Mouse (Mus musculus) E14TG2a.4 (cell line): Measurements from ENCODE around the gene Abi1.

Experiments
- H3K27me3 ChIP-seq: 2 replicates; pipeline ENCODE4 v1.6.1; 2014; ENCODE audit warnings: low read length, control low read depth; ENCODE audit not compliant: insufficient read depth
- H3K36me3 ChIP-seq: 2 replicates; pipeline ENCODE4 v1.6.1; 2014; ENCODE audit warnings: low read length, control low read depth; ENCODE audit not compliant: insufficient read depth
- H3K4me1 ChIP-seq: replicated peaks from 2 replicates; pipeline ENCODE4 v1.6.1; 2014; ENCODE audit warnings: low read depth, low read length, control low read depth
- H3K4me3 ChIP-seq: replicated peaks from 2 replicates; pipeline ENCODE4 v1.5.1; 2014; ENCODE audit warnings: mild to moderate bottlenecking, low read length
- H3K9me3 ChIP-seq: 2 replicates; pipeline ENCODE4 v1.6.1; 2014; ENCODE audit warnings: low read length, control low read depth
- CTCF ChIP-seq: conservative IDR thresholded peaks from 2 replicates; pipeline ENCODE4 v1.5.1; 2014; ENCODE audit warnings: low read length
- NANOG ChIP-seq: IDR thresholded peaks from 2 replicates; pipeline ENCODE4 v1.6.1; 2014; ENCODE audit warnings: borderline replicate concordance, low read length, mixed read lengths
- POU5F1 ChIP-seq: IDR thresholded peaks from 2 replicates; pipeline ENCODE4 v1.6.1; 2014; ENCODE audit warnings: low read length, borderline replicate concordance

Gene Abi1

DNA sequence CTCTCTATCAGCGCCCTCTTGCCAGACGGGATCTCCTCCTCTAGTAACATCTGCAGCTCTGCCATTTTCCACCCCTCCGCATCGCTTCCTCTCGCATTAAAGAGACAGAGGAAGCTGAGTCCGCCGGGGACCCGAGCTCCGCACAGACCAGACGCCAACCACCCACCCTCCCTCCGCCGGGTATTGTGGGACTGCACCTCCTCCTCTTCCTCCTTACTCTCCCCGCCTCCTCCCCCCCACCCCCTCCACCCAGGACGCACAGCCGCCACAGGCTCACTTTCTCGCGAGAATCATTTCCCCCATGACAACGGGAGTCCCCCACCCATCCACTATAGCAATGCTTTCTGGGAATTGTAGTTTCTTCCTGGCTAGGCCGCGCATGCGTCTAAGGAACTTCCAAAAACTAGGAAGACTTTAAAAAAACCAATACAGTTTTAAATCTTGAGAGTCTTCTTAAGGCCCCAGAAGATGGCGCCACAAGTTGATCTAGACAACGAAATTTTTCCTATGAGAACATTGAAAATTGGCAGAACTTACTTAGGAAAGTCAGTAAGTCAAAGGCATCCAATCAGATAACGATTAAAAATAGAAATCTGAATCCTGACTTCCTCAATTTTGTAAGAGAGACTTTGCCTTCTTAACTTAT is at the start of gene Abi1:
Gene Abi1, minus strand, starts transcription at position 241 of the 646 bp plus-strand sequence.
- TF ChIP-seq POU5F1 (no peak), NANOG (no peak), CTCF (no peak; the same call in 1 of the 2 replicates)
- no peaks in the 10 kb centered on the region for H3K36me3 ChIP-seq
- no peaks in the 10 kb centered on the region for H3K9me3 ChIP-seq
- H3K27me3 ChIP-seq: no peaks in the 10 kb centered on the region
- H3K4me1 ChIP-seq: peaks cover 26% of the 10 kb centered on the region
- H3K4me3 ChIP-seq: peak within 1 kb of the TSS; percentile 96

DNA sequence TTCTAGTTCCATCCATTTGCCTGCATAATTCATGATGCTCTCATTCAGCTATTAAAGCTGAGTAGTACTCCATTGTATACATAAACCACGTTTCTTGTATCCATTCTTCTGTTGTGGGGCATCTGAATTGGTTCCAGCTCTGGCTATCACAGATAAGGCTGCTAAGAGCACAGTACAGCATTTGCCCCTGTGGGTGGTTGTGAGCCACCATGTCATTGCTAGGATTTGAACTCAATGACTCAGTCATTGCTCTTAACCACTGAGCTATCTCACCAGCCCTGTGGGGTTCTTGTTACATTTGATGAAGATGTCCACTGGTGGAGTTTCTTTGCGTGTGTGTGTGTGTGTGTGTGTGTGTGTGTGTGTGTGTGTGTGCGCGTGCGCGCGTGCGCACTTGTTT is 44.5 kb upstream of the Abi1 start:
- TF ChIP-seq NANOG: no peak
- no peak for TF ChIP-seq POU5F1
- no peak for TF ChIP-seq CTCF
- Histone ChIP-seq H3K4me1 (no peaks in the 10 kb centered on the region), H3K36me3 (peaks cover 29% of the 10 kb centered on the region), H3K9me3 (no peaks in the 10 kb centered on the region), H3K27me3 (no peaks in the 10 kb centered on the region), H3K4me3 (no peak overlapping the region)

DNA sequence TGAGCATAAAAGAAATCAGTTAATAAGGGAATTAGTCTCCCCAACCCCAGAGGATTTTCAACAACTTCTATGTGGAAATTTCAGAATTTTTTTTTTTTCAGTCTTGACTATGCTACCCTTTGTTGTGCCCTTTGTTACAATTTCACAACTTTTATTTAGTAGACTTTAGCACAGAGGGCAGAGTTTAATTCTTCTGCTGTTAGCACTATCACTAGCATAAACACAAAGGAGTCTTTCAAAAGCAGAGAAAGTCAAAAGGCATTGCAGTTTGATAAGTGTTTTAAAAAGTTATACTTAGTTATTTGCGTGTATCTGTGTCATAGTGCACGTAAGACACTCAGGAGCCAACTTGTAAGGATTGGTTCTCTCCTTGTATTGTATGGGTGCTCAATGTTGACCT is 38.5 kb upstream of the Abi1 start:
- H3K4me1 ChIP-seq: no peaks in the 10 kb centered on the region

DNA sequence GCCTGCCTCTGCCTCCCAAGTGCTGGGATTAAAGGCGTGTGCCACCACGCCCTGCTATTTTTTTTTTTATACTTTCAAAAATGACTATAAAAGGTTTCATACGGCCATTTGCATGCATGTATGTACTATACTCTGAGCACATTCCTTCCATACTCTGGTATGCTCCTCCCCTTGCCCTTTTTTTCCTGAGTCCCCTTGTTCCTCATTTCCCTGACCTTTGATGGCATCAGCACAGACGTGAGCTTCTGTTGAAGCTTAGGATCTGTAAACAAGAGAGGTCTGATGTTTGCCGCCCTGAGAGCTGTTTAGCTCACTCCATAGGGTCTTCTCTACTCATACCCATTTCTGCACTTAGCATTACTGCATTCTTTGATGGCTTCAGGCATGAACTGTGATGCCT is 37.7 kb upstream of the Abi1 start:
- H3K9me3 ChIP-seq: no peaks in the 10 kb centered on the region
- H3K27me3 ChIP-seq: no peaks in the 10 kb centered on the region
- TF ChIP-seq CTCF (no peak), POU5F1 (no peak), NANOG (no peak)
- peaks cover 30% of the 10 kb centered on the region for H3K36me3 ChIP-seq
- H3K4me1 ChIP-seq: no peaks in the 10 kb centered on the region
- H3K4me3 ChIP-seq: no peak overlapping the region

More for the DNA sequence above, 38.5 kb upstream of the Abi1 start:
- no peaks in the 10 kb centered on the region for H3K9me3 ChIP-seq
- H3K27me3 ChIP-seq: no peaks in the 10 kb centered on the region
- H3K4me3 ChIP-seq: no peak overlapping the region
- H3K36me3 ChIP-seq: peaks cover 30% of the 10 kb centered on the region
- TF ChIP-seq NANOG: no peak
- no peak for TF ChIP-seq POU5F1
- no peak for TF ChIP-seq CTCF

DNA sequence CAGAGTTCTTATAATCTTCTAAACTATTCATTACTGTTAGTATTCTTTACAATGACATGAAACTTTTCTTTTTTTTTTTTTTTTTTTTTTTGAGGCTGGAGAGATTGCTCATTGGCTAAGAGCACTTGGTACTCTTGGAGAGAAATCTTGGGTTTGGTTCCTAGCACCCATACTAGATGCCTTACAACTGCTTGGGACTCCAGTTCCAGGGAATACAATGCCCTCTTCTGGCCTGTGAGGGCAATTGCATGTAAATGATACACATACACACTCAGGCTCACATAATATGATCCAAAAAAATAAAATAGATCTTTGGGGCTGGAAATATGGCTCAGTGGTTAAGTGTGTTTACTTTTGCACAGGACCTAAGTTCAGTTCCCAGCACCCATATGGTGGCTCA is 36.7 kb upstream of the Abi1 start:
- Histone ChIP-seq H3K4me1 (no peaks in the 10 kb centered on the region), H3K4me3 (no peak overlapping the region), H3K27me3 (no peaks in the 10 kb centered on the region), H3K36me3 (peaks cover 30% of the 10 kb centered on the region), H3K9me3 (no peaks in the 10 kb centered on the region)
- TF ChIP-seq CTCF (peak; percentile 50), NANOG (no peak)

DNA sequence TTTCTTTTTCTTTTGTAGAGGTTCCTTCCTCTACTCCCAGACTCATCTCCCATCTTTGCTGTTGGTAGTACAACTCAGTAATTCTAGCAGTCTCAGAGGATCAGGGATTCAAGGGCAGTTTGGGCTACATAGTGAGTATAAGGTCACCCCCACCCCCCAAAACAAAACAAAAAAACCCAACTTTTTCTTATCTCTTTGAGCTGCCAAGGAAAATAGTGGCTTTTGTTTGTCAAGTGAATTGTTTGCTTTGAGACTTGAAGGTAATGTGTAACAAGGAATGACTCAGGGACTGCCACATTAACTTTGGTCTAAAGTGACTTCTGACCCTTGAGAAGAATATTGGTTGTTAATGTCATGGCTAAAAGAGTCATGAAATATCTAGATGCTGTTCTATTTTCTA is 35.8 kb upstream of the Abi1 start:
- TF ChIP-seq CTCF (no peak), POU5F1 (no peak), NANOG (no peak)
- Histone ChIP-seq H3K27me3 (no peaks in the 10 kb centered on the region), H3K36me3 (peaks cover 23% of the 10 kb centered on the region), H3K9me3 (no peaks in the 10 kb centered on the region), H3K4me1 (no peaks in the 10 kb centered on the region), H3K4me3 (no peak overlapping the region)

DNA sequence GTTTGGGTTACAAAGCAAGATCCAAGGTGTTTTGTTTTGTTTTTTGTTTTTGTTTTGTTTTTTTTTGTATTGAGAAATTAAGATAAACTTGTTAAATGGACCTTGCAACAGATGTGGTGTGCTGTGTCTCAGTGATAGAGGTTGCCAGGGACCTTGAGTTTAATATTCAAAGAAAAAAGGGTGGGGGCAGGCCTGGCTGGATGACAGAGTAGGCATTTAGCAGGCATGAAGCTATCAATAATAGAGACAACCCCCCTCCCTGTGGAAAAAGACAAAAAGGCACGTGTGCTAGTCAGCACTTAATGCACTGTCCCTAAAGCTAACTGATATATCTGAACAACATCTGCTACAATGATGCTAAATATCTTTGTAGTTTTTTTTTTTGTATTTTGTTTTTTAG is 31.4 kb upstream of the Abi1 start:
- Histone ChIP-seq H3K4me1 (peaks cover 15% of the 10 kb centered on the region), H3K9me3 (no peaks in the 10 kb centered on the region), H3K36me3 (peaks cover 4% of the 10 kb centered on the region; the same call in 1 of the 2 replicates), H3K27me3 (no peaks in the 10 kb centered on the region), H3K4me3 (no peak overlapping the region)
- no peak for TF ChIP-seq NANOG
- TF ChIP-seq CTCF: no peak
- no peak for TF ChIP-seq POU5F1

DNA sequence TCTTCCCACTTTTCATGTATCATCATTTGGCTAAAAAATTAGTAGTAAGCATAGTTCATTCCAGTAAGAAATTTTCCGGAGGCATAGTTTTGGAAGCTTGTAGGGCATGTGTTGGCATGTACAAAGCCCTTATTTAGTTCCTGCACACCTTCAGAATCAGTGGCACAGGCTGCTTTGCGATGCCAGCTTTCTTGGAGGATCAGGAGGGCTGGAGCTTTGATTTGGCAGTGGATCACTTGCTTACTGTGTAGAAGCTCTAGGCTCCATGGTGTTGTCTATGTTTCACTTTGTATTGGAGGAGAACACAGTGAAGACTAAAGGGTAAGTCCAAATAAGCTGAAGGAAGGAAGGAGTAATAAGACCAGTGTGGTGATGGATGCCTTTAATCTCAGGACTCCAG is 30.4 kb upstream of the Abi1 start:
- peaks cover 15% of the 10 kb centered on the region for H3K4me1 ChIP-seq
- H3K36me3 ChIP-seq: no peaks in the 10 kb centered on the region
- H3K4me3 ChIP-seq: no peak overlapping the region
- no peak for TF ChIP-seq POU5F1
- TF ChIP-seq NANOG: no peak
- no peak for TF ChIP-seq CTCF
- H3K27me3 ChIP-seq: no peaks in the 10 kb centered on the region
- H3K9me3 ChIP-seq: no peaks in the 10 kb centered on the region
